Mouse (Mus musculus) heart, adult 2 months (tissue): ENCODE measurements at regions not wholly inside any gene's neighbourhood (a gene's known extent, or its start where the extent isn't known, plus 50 kb on each side); places are given as distances from the start of the nearest gene placed in this dataset.

Experiments
- DNase-seq, 2 experiments: peaks; one replicate each; pipeline ENCODE4 v3.0.0; 2021
- H3K27ac ChIP-seq: fragments of 200-600 bp; 2 replicates; pipeline ENCODE4 v1.8.1; 2022
- H3K27me3 ChIP-seq: fragments of 200-500 bp; 2 replicates; pipeline ENCODE4 v1.6.1; 2012; ENCODE audit warnings: mild to moderate bottlenecking, low read length, inconsistent platforms, mixed read lengths; ENCODE audit not compliant: control insufficient read depth, insufficient read depth
- H3K36me3 ChIP-seq: fragments of 200-500 bp; 2 replicates; pipeline ENCODE4 v1.6.1; 2012; ENCODE audit warnings: low read length, inconsistent platforms; ENCODE audit not compliant: control insufficient read depth, insufficient read depth
- H3K4me1 ChIP-seq: fragments of 200-500 bp; 2 replicates; pipeline ENCODE4 v1.6.1; 2011; ENCODE audit warnings: low read length; ENCODE audit not compliant: control insufficient read depth, insufficient read depth
- H3K4me3 ChIP-seq: fragments of 200-600 bp; 2 replicates; pipeline ENCODE4 v1.8.1; 2022
- H3K79me2 ChIP-seq: fragments of 200-500 bp; replicated peaks from 2 replicates; pipeline ENCODE4 v1.6.1; 2012; ENCODE audit warnings: mild to moderate bottlenecking, inconsistent platforms, low read length, moderate library complexity, mixed read lengths; ENCODE audit not compliant: control insufficient read depth, insufficient read depth
- H3K9ac ChIP-seq: fragments of 200-500 bp; 2 replicates; pipeline ENCODE4 v1.6.1; 2012; ENCODE audit warnings: low read depth, mild to moderate bottlenecking, control low read depth, inconsistent platforms, low read length, mixed read lengths
- CTCF ChIP-seq: fragments of 200-600 bp; IDR thresholded peaks from 2 replicates; pipeline ENCODE4 v1.8.1; 2022; ENCODE audit warnings: antibody characterized with exemption, mild to moderate bottlenecking, moderate library complexity
- EP300 ChIP-seq: fragments of 200-500 bp; IDR thresholded peaks from 2 replicates; pipeline ENCODE4 v1.6.1; 2011; ENCODE audit warnings: low read depth, low read length, control low read depth; ENCODE audit not compliant: insufficient read depth
- POLR2A ChIP-seq: fragments of 200-500 bp; IDR thresholded peaks from 2 replicates; pipeline ENCODE4 v1.6.1; 2011; ENCODE audit warnings: mild to moderate bottlenecking, low read depth, low read length, control low read depth; ENCODE audit not compliant: insufficient read depth
- WGBS: fragments of 180-500 bp; shearing (Covaris S2); methylation state at CpG from one replicate; pipeline ENCODE4 v1.1.7; 2018; 5-methylcytosine and 5-hydroxymethylcytosine counted together
- intact Hi-C: fragments of 180-260 bp; cut with DNase I; formaldehyde crosslinking; loops from one replicate; pipeline ENCODE4 v1.15.1; 2025

DNA sequence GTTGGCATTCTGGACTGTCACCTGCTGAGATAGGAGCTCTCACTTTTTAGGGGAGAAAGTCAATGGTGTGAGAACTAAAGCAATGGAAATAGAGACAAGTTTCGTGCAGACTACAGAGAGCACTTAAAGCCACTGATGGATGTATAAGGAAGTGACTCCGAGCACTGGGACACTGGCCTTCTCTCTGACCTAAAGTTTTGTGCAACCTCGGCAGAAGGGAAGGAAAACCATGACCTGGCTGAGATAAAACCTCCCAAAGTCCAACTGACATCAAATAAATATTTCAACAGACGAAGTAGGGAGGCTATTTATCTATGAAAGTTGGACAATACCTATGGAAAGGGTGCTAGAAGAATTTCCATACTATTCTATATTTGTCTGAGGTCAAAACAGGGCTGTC is 80.0 kb upstream of the Ahr start:
- Histone ChIP-seq H3K27ac (no peak overlapping the region), H3K9ac (no peak overlapping the region), H3K79me2 (no peaks in the 10 kb centered on the region), H3K4me3 (no peak overlapping the region), H3K27me3 (no peaks in the 10 kb centered on the region), H3K4me1 (no peaks in the 10 kb centered on the region), H3K36me3 (no peaks in the 10 kb centered on the region)
- 39% methylated on average over 4 of the region's 4 CpGs for WGBS
- no peak for DNase-seq
- intact Hi-C loops: no loop called here
- TF ChIP-seq EP300 (no peak), POLR2A (no peak), CTCF (no peak)

DNA sequence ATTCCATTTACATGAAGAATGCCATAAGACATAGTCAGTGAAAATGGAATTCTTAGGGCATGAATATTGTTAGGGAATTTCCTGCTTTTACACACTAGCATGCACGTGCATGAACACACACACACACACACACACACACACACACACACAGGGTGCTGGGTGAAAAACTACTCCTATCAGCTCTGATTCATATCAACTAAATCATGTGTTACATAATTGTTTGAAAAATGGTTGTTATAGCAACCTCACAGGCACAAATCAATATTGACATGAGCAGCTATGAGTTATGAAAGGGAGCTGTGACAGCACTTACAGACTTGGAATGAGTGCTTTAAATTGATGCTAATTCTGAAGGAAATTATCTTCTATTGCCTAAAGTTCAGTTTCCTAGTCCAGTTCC is 72.8 kb upstream of the Ahr start:
- H3K79me2 ChIP-seq: no peaks in the 10 kb centered on the region
- intact Hi-C loops: no loop called here
- 59% methylated on average over 1 of the region's 1 CpGs for WGBS
- H3K27me3 ChIP-seq: no peaks in the 10 kb centered on the region
- no peak overlapping the region for H3K4me3 ChIP-seq
- H3K36me3 ChIP-seq: no peaks in the 10 kb centered on the region
- TF ChIP-seq POLR2A: no peak
- TF ChIP-seq EP300: no peak
- no peak for TF ChIP-seq CTCF
- H3K9ac ChIP-seq: no peak overlapping the region
- DNase-seq: no peak
- no peak overlapping the region for H3K27ac ChIP-seq
- H3K4me1 ChIP-seq: no peaks in the 10 kb centered on the region

DNA sequence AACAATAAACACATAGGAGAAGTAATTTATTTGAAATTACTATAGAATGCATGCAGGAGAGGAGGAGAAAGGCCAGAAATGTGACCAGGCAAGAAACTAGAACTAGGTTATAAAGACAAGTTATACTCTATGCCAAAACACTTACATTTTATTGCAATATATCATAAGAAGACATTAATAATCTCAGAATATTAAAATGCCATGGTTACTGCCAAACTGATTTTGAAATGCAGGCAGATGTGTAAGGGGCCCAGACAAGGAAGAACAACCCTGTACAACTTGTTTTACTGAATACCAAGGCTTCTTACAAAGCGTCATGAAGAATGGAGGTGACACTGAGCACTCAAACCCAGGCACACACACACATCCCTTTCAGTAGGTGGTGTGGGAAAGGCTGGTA is 68.9 kb upstream of the Ahr start:
- Histone ChIP-seq H3K9ac (no peak overlapping the region), H3K27me3 (no peaks in the 10 kb centered on the region), H3K36me3 (no peaks in the 10 kb centered on the region), H3K79me2 (no peaks in the 10 kb centered on the region), H3K4me1 (no peaks in the 10 kb centered on the region), H3K4me3 (no peak overlapping the region), H3K27ac (no peak overlapping the region)
- DNase-seq: no peak
- WGBS: 84% methylated on average over 1 of the region's 1 CpGs
- TF ChIP-seq POLR2A: no peak
- no peak for TF ChIP-seq CTCF
- TF ChIP-seq EP300: no peak
- intact Hi-C loops: no loop called here

DNA sequence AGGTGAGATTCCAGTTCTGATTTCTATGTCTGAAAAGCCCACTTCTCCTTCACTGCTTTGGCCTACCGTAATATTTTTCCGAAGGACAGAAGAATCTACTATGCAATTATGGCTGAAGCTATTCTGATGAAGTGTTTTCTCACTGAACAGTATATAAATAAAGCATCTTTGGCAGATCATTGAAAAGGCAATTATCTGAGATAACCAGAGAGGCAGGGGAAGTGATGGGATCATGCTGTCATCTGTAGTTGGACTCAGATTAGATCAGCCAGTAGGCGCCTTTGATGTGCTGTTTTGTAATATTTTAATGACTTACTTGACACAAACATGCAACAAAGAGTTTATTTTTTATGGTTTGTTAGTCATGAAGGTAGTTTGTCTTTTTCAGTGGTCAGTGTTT is 67.8 kb upstream of the Ahr start:
- no peak for DNase-seq
- Histone ChIP-seq H3K27me3 (no peaks in the 10 kb centered on the region), H3K36me3 (no peaks in the 10 kb centered on the region), H3K9ac (no peak overlapping the region), H3K27ac (no peak overlapping the region), H3K4me1 (no peaks in the 10 kb centered on the region), H3K4me3 (no peak overlapping the region), H3K79me2 (no peaks in the 10 kb centered on the region)
- intact Hi-C loops: no loop called here
- TF ChIP-seq POLR2A (no peak), EP300 (no peak), CTCF (no peak)
- WGBS: 88% methylated on average over 3 of the region's 3 CpGs

DNA sequence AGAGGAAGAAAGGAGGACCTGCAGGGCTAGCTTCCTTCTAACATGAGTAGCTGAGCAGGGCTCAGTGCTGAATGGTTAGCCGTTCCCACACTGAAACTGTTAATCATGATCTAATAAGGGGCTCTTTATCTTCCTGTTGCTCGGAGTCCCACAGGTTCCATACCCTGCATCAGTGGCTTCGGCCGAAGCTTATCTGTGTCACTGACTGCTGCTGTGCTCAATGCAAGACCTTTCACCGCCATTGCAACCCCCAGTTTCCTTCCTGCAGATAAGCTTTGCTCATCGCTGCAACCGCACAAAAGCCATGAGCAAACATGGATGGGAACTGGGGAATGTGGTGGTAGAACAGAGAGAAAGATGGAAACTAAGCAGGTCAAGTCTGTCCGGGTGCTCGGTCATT is 63.5 kb upstream of the Ahr start:
- H3K27ac ChIP-seq: no peak overlapping the region
- intact Hi-C loops: no loop called here
- TF ChIP-seq EP300 (no peak), POLR2A (no peak), CTCF (no peak)
- H3K79me2 ChIP-seq: no peaks in the 10 kb centered on the region
- H3K9ac ChIP-seq: no peak overlapping the region
- H3K27me3 ChIP-seq: no peaks in the 10 kb centered on the region
- no peaks in the 10 kb centered on the region for H3K4me1 ChIP-seq
- H3K36me3 ChIP-seq: no peaks in the 10 kb centered on the region
- 32% methylated on average over 9 of the region's 9 CpGs for WGBS
- DNase-seq: no peak
- no peak overlapping the region for H3K4me3 ChIP-seq

DNA sequence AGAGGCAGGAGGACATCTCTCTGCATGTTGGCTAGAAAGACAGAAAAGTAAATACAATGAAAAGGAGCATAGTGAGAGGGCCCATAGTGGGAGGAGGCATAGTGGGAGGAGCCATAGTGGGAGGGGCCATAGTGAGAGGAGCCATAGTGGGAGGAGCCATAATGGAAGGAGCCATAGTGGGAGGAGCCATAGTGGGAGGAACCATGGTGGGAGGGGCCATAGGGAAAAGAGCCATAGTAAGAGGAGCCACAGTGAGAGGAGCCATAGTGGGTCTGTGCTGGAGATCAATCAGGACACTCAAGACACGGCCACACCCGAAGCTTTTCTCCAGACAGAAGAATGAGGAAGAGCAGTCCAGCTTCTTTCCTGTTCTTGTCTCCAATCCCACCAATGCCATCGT is 58.0 kb upstream of the Ahr start:
- intact Hi-C loops: no loop called here
- Histone ChIP-seq H3K27ac (no peak overlapping the region), H3K4me3 (no peak overlapping the region), H3K27me3 (no peaks in the 10 kb centered on the region), H3K36me3 (no peaks in the 10 kb centered on the region), H3K4me1 (no peaks in the 10 kb centered on the region), H3K9ac (no peak overlapping the region), H3K79me2 (no peaks in the 10 kb centered on the region)
- TF ChIP-seq POLR2A (no peak), CTCF (no peak), EP300 (no peak)
- WGBS: 83% methylated on average over 3 of the region's 3 CpGs
- DNase-seq: no peak
